Mouse (Mus musculus) kidney, embryonic 16.5 days (tissue): ENCODE measurements at regions not wholly inside any gene's neighbourhood (a gene's known extent, or its start where the extent isn't known, plus 50 kb on each side); places are given as distances from the start of the nearest gene placed in this dataset.

Source experiments
- ATAC-seq: fragments of 200-750 bp; cut with Nextera tagmentation; 2 replicates; pipeline ENCODE4 v1.8.0; 2017; ENCODE audit warnings: moderate TSS enrichment; ENCODE audit not compliant: low FRiP score, low TSS enrichment
- H3K27ac ChIP-seq: fragments of 300-500 bp; sonication (generic); 2 replicates; pipeline ENCODE4 v1.5.1; 2014; ENCODE audit warnings: low read length
- H3K27me3 ChIP-seq: fragments of 300-500 bp; sonication (generic); 2 replicates; pipeline ENCODE4 v1.6.1; 2014; ENCODE audit warnings: low read length, control low read depth, mixed read lengths; ENCODE audit not compliant: insufficient read depth
- H3K36me3 ChIP-seq: fragments of 300-500 bp; sonication (generic); 2 replicates; pipeline ENCODE4 v1.6.1; 2014; ENCODE audit warnings: low read length, control low read depth, mixed read lengths; ENCODE audit not compliant: insufficient read depth
- H3K4me1 ChIP-seq: fragments of 300-500 bp; sonication (generic); 2 replicates; pipeline ENCODE4 v1.6.1; 2014; ENCODE audit warnings: low read length, control low read depth, mixed read lengths; ENCODE audit not compliant: insufficient read depth
- H3K4me2 ChIP-seq: fragments of 300-500 bp; sonication (generic); replicated peaks from 2 replicates; pipeline ENCODE4 v1.6.1; 2014; ENCODE audit warnings: low read depth, low read length
- H3K4me3 ChIP-seq: fragments of 300-500 bp; sonication (generic); 2 replicates; pipeline ENCODE4 v1.5.1; 2014; ENCODE audit warnings: mild to moderate bottlenecking, low read length
- H3K9ac ChIP-seq: fragments of 300-500 bp; sonication (generic); replicated peaks from 2 replicates; pipeline ENCODE4 v1.6.1; 2014; ENCODE audit warnings: low read length
- H3K9me3 ChIP-seq: fragments of 300-500 bp; sonication (generic); 2 replicates; pipeline ENCODE4 v1.6.1; 2016; ENCODE audit warnings: low read length, control low read depth
- WGBS: fragments of 180-500 bp; shearing (Covaris S2); extraction: QIAGEN DNeasy Blood & Tissue Kit; methylation state at CpG from one replicate; pipeline ENCODE4 v1.1.7; 2014; 5-methylcytosine and 5-hydroxymethylcytosine counted together

DNA sequence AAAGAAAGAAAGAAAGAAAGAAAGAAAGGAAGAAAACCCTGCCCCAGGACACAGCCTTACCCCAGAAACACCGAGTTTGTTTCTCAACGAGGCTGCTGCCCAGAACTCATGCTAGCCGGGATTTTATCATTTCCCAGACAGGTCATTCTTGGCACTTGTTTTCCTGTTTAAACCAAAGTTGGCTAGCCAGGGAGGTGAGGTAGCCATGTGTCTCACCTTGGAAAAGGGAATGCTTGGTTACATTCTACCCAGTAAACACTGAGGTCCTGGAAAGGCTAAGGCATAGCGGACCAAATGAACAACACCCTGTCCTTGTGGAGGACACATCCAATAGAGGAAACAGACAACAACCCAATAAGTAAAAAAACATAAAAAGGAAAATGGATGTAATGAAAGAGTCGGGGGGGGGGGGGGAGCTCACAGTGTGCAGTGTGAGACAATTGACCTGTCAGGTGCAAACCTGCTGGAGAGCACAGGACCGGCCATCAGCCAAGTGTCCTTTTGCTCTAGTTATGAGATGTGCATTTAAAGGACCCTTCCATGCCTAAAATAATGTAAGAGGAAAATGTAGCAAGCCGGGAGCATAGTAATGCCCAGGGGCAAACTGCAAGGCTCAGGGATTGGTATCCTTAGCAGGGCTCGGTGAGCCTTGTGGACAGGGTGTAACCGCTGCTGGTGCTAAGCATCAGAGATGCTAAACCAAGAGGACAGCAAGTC, 78.2 kb upstream of the Fzd7 start:
- ATAC-seq: no peak
- no peaks in the 10 kb centered on the region for H3K27me3 ChIP-seq
- no peak overlapping the region for H3K9ac ChIP-seq
- H3K4me1 ChIP-seq: peaks cover 10% of the 10 kb centered on the region
- H3K4me3 ChIP-seq: no peak overlapping the region
- no peaks in the 10 kb centered on the region for H3K9me3 ChIP-seq
- WGBS: 89% methylated on average over 9 of the region's 9 CpGs
- H3K4me2 ChIP-seq: no peak overlapping the region
- no peaks in the 10 kb centered on the region for H3K36me3 ChIP-seq
- no peak overlapping the region for H3K27ac ChIP-seq

DNA sequence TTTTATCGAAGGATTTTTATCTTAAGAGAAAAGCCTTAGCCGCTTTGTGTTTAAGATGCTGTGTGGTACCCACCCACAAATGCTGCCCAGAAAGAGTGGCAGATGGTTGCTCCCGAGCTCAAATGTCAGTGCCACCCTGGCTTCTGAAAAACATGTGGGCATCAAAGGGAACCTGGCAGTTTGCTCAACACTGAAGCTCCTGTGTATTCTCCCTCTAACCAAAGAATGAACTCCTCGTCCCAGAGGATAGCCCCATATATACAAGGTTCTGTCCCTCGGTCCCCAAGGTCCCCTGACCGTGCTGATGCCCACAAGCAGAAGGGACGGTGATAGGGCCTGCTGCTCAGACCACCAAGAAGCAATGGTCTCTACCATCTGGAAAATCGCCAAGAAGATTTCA, 76.9 kb upstream of the Fzd7 start:
- Histone ChIP-seq H3K4me1 (peaks cover 10% of the 10 kb centered on the region), H3K27ac (no peak overlapping the region), H3K9ac (no peak overlapping the region), H3K9me3 (no peaks in the 10 kb centered on the region), H3K27me3 (no peaks in the 10 kb centered on the region), H3K4me3 (no peak overlapping the region), H3K36me3 (no peaks in the 10 kb centered on the region), H3K4me2 (no peak overlapping the region)
- ATAC-seq: no peak
- WGBS: 75% methylated on average over 8 of the region's 8 CpGs

DNA sequence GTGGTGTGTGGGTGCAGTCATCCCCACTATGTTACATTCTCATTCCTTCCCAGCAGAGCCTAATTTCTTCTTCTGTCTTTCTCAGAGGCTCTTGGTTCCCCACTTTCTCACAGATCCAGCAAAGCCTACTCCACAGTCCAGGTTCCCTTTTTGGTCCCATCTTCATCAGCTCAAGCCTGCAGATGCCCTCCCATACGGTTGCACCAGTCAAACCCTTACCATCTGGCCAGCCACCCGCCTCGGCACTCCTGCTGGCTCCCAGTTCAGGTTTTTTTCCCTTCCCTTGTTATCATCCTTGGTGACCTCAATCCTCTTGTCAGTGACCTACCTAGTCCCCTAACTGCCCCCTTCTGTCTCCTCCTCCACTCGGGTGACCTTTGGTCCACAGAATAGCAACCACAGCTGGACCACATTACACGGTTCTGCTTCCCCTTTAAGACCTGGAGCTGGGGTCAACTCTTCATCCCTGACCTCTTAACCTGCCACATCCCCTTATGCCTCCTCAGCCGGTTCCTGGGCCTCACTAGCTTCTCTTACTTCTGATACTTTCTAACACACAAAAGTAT, 75.4 kb upstream of the Fzd7 start:
- Histone ChIP-seq H3K27me3 (no peaks in the 10 kb centered on the region), H3K4me1 (peaks cover 10% of the 10 kb centered on the region), H3K4me3 (no peak overlapping the region), H3K27ac (no peak overlapping the region), H3K9ac (no peak overlapping the region), H3K36me3 (no peaks in the 10 kb centered on the region), H3K4me2 (no peak overlapping the region), H3K9me3 (no peaks in the 10 kb centered on the region)
- 37% methylated on average over 6 of the region's 6 CpGs for WGBS
- ATAC-seq: no peak

GRCm38 (mm10) chr1:59409585-59410160, 72.6 kb upstream of the Fzd7 start:
- no peak overlapping the region for H3K4me3 ChIP-seq
- no peaks in the 10 kb centered on the region for H3K36me3 ChIP-seq
- H3K9ac ChIP-seq: no peak overlapping the region
- H3K27me3 ChIP-seq: no peaks in the 10 kb centered on the region
- H3K4me1 ChIP-seq: peaks cover 10% of the 10 kb centered on the region
- ATAC-seq: peak; percentile 55; the same call in 1 of the 2 replicates
- no peaks in the 10 kb centered on the region for H3K9me3 ChIP-seq
- H3K27ac ChIP-seq: peak overlapping the region; percentile 44; the same call in 1 of the 2 replicates
- 11% methylated on average over 8 of the region's 8 CpGs for WGBS
- H3K4me2 ChIP-seq: no peak overlapping the region

- Histone ChIP-seq H3K4me3 (no peak overlapping the region), H3K27me3 (no peaks in the 10 kb centered on the region), H3K4me1 (peaks cover 10% of the 10 kb centered on the region), H3K4me2 (no peak overlapping the region), H3K36me3 (no peaks in the 10 kb centered on the region), H3K9me3 (no peaks in the 10 kb centered on the region), H3K27ac (no peak overlapping the region), H3K9ac (no peak overlapping the region)
- 84% methylated on average over 8 of the region's 8 CpGs for WGBS
- no peak for ATAC-seq
Measured at GRCm38 (mm10) chr1:59413264-59413663, 69.0 kb upstream of the Fzd7 start.

DNA sequence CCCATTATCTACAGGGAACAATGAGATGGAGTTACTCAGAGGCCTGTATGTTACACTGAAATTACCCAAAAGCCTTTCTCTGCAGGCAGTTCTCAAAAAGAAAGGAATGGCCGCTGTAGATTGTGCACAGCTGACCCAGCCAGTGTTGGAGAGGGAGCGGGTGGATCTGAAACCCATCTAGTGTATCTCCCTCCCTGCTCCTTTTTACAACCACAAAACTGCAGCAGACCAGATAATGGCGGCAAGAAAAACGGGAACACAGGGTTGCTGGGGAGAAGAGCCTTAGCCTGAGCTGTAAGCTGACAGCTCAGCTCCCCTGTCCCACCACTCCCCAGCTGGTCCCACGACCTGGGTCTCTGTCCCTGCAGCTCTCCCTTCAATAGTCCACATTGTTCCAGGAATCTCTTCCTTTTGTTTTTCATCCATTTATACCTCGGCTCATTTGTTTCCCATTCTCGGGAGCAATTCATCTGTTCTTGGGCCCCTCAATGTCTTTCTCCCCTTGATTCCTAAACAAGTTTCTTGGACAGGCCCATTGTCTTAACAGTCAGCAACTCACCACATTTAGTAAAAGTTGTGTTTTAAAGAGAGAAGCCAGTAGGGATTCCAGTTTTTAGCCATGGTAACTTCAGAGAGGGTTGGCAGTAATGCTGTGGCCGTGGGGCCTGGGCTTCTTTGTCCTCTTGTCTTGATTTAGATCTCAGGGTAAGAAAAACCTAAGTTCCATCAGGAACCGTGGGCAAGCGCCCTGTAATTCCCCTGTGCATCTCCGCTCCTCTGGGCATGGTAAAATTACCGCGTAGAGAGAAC, 67.6 kb upstream of the Fzd7 start:
- H3K27me3 ChIP-seq: no peaks in the 10 kb centered on the region
- no peaks in the 10 kb centered on the region for H3K36me3 ChIP-seq
- WGBS: 77% methylated on average over 13 of the region's 13 CpGs
- no peak overlapping the region for H3K9ac ChIP-seq
- no peaks in the 10 kb centered on the region for H3K9me3 ChIP-seq
- H3K4me1 ChIP-seq: peaks cover 8% of the 10 kb centered on the region
- H3K27ac ChIP-seq: no peak overlapping the region
- H3K4me2 ChIP-seq: no peak overlapping the region
- no peak for ATAC-seq
- H3K4me3 ChIP-seq: no peak overlapping the region

- no peak overlapping the region for H3K4me3 ChIP-seq
- H3K27ac ChIP-seq: no peak overlapping the region
- no peaks in the 10 kb centered on the region for H3K36me3 ChIP-seq
- H3K9me3 ChIP-seq: no peaks in the 10 kb centered on the region
- H3K9ac ChIP-seq: no peak overlapping the region
- H3K4me2 ChIP-seq: no peak overlapping the region
- H3K27me3 ChIP-seq: no peaks in the 10 kb centered on the region
- no peak for ATAC-seq
- H3K4me1 ChIP-seq: no peaks in the 10 kb centered on the region; the same call in 1 of the 2 replicates
- WGBS: 86% methylated on average over 11 of the region's 11 CpGs
Measured at GRCm38 (mm10) chr1:59415733-59416312, 66.4 kb upstream of the Fzd7 start.

- no peak overlapping the region for H3K4me3 ChIP-seq
Measured at GRCm38 (mm10) chr1:59417317-59417716, 64.9 kb upstream of the Fzd7 start.

GRCm38 (mm10) chr1:59417962-59418361, 64.3 kb upstream of the Fzd7 start:
- Histone ChIP-seq H3K27me3 (no peaks in the 10 kb centered on the region), H3K27ac (no peak overlapping the region), H3K9me3 (no peaks in the 10 kb centered on the region), H3K36me3 (no peaks in the 10 kb centered on the region), H3K9ac (no peak overlapping the region), H3K4me3 (no peak overlapping the region), H3K4me2 (no peak overlapping the region), H3K4me1 (peaks cover 8% of the 10 kb centered on the region)
- 73% methylated on average over 3 of the region's 3 CpGs for WGBS
- no peak for ATAC-seq

More at GRCm38 (mm10) chr1:59417317-59417716, 64.9 kb upstream of the Fzd7 start:
- Histone ChIP-seq H3K36me3 (no peaks in the 10 kb centered on the region), H3K27ac (no peak overlapping the region), H3K4me2 (no peak overlapping the region), H3K27me3 (no peaks in the 10 kb centered on the region), H3K9ac (no peak overlapping the region), H3K4me1 (peaks cover 2% of the 10 kb centered on the region), H3K9me3 (no peaks in the 10 kb centered on the region)
- 15% methylated on average over 1 of the region's 1 CpGs for WGBS
- ATAC-seq: no peak
